Mouse (Mus musculus) thymus, adult 2 months (tissue): Measurements from ENCODE around the gene Fam126b.

ENCODE experiments used
- CTCF ChIP-seq: fragments of 200-500 bp; IDR thresholded peaks from 2 replicates; pipeline ENCODE4 v1.5.1; 2012; ENCODE audit warnings: mild to moderate bottlenecking, control low read depth, low read length, moderate library complexity, borderline replicate concordance; ENCODE audit not compliant: control insufficient read depth, poor library complexity, insufficient read depth; ENCODE audit errors: extremely low read depth
- POLR2A ChIP-seq: fragments of 200-500 bp; IDR thresholded peaks from 2 replicates; pipeline ENCODE4 v1.6.1; 2012; ENCODE audit warnings: mild to moderate bottlenecking, low read length, control low read depth, moderate library complexity; ENCODE audit not compliant: control insufficient read depth, poor library complexity, insufficient read depth; ENCODE audit errors: extremely low read depth

DNA sequence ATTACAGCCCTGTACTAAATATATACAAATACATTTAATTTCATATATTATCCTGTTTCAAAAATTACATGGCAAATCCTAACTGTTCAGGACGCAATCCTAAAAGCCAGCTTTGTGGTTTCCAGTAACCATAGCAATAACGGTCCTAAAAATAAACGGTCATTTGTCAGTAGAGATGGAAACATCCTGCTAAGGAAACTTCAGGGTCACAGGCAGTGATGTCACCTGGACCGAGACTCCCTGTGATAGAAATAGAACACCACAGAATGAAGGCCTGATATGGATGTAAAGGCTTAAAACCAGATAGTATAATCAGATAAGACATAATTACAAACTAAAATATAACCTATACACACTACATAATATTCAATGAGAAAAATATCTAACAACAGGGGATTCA lies 17.6 kb upstream of the Fam126b start:
- TF ChIP-seq CTCF (no peak), POLR2A (no peak)
